Mouse (Mus musculus): ENCODE data around the gene Fmo3. TPM values are rescaled to one million over a fixed set of nuclear protein-coding genes. Genes with fewer than 3 reads are reported as not detected.

Fmo3 gene
- not detected in 2 replicates for polyA plus RNA-seq (2015; fragmentation: Nextera tagmentation; extraction: Ambion mirVana)

GRCm38 (mm10) chr1:162984428-162984827, at the start of gene Fmo3:
TSS of gene Fmo3 (minus strand) at chr1:162984528.
- Histone ChIP-seq H3K9me3 (replicated peaks) (no peaks in the 10 kb centered on the region), H3K36me3 (ENCODE audit: poor library complexity, severe bottlenecking) (no peaks in the 10 kb centered on the region), H3K9ac (no peak within 1 kb of the TSS), H3K4me2 (no peak within 1 kb of the TSS), H3K27ac (no peak within 1 kb of the TSS), H3K4me1 (no peaks in the 10 kb centered on the region), H3K4me3 (no peak within 1 kb of the TSS), H3K27me3 (no peaks in the 10 kb centered on the region)
- 74% methylated on average over 1 of the region's 1 CpGs for WGBS
- no peak for ATAC-seq

GRCm38 (mm10) chr1:163023075-163023474, 38.7 kb upstream of the Fmo3 start:
- no peak overlapping the region for H3K27ac ChIP-seq
- no peaks in the 10 kb centered on the region for H3K36me3 ChIP-seq (ENCODE audit: poor library complexity, severe bottlenecking)
- no peak overlapping the region for H3K4me3 ChIP-seq
- H3K4me2 ChIP-seq = no peak overlapping the region
- ATAC-seq = no peak
- no peaks in the 10 kb centered on the region for H3K27me3 ChIP-seq
- H3K4me1 ChIP-seq = no peaks in the 10 kb centered on the region
- H3K9me3 ChIP-seq (replicated peaks) = no peaks in the 10 kb centered on the region
- no peak overlapping the region for H3K9ac ChIP-seq

- H3K27me3 ChIP-seq = no peaks in the 10 kb centered on the region
- 70% methylated on average over 3 of the region's 3 CpGs for WGBS
- H3K27ac ChIP-seq = no peak overlapping the region
- ATAC-seq = no peak
- H3K4me1 ChIP-seq = no peaks in the 10 kb centered on the region
- H3K36me3 ChIP-seq (ENCODE audit: poor library complexity, severe bottlenecking) = no peaks in the 10 kb centered on the region
- H3K9me3 ChIP-seq (replicated peaks) = no peaks in the 10 kb centered on the region
- no peak overlapping the region for H3K4me2 ChIP-seq
- H3K9ac ChIP-seq = no peak overlapping the region
- no peak overlapping the region for H3K4me3 ChIP-seq
Observed at GRCm38 (mm10) chr1:163009220-163009619, 24.9 kb upstream of the Fmo3 start.

GRCm38 (mm10) chr1:163003496-163003895, 19.2 kb upstream of the Fmo3 start:
- Histone ChIP-seq H3K4me2 (no peak overlapping the region), H3K9ac (no peak overlapping the region), H3K27ac (no peak overlapping the region), H3K4me3 (no peak overlapping the region), H3K4me1 (no peaks in the 10 kb centered on the region), H3K36me3 (ENCODE audit: poor library complexity, severe bottlenecking) (no peaks in the 10 kb centered on the region), H3K27me3 (no peaks in the 10 kb centered on the region), H3K9me3 (replicated peaks) (no peaks in the 10 kb centered on the region)
- WGBS = 91% methylated on average over 2 of the region's 2 CpGs
- no peak for ATAC-seq

GRCm38 (mm10) chr1:163001271-163001829, 17.0 kb upstream of the Fmo3 start:
- Histone ChIP-seq H3K36me3 (ENCODE audit: poor library complexity, severe bottlenecking) (no peaks in the 10 kb centered on the region), H3K27ac (no peak overlapping the region), H3K9ac (no peak overlapping the region), H3K9me3 (replicated peaks) (no peaks in the 10 kb centered on the region), H3K4me3 (no peak overlapping the region), H3K4me2 (no peak overlapping the region), H3K4me1 (no peaks in the 10 kb centered on the region), H3K27me3 (no peaks in the 10 kb centered on the region)
- ATAC-seq = no peak
- WGBS = 84% methylated on average over 4 of the region's 4 CpGs

- Histone ChIP-seq H3K4me1 (no peaks in the 10 kb centered on the region), H3K4me3 (no peak overlapping the region), H3K27ac (no peak overlapping the region), H3K27me3 (no peaks in the 10 kb centered on the region), H3K9me3 (replicated peaks) (no peaks in the 10 kb centered on the region), H3K36me3 (ENCODE audit: poor library complexity, severe bottlenecking) (no peaks in the 10 kb centered on the region), H3K4me2 (no peak overlapping the region), H3K9ac (no peak overlapping the region)
- 97% methylated on average over 3 of the region's 3 CpGs for WGBS
- no peak for ATAC-seq
Observed at GRCm38 (mm10) chr1:162987546-162987945, 3.2 kb upstream of the Fmo3 start.

GRCm38 (mm10) chr1:162986777-162987176, 2.4 kb upstream of the Fmo3 start:
- no peaks in the 10 kb centered on the region for H3K4me1 ChIP-seq
- no peak overlapping the region for H3K4me2 ChIP-seq
- no peak overlapping the region for H3K4me3 ChIP-seq
- no peak overlapping the region for H3K27ac ChIP-seq
- H3K9ac ChIP-seq = no peak overlapping the region
- no peak for ATAC-seq
- no peaks in the 10 kb centered on the region for H3K9me3 ChIP-seq (replicated peaks)
- no peaks in the 10 kb centered on the region for H3K27me3 ChIP-seq
- no peaks in the 10 kb centered on the region for H3K36me3 ChIP-seq (ENCODE audit: poor library complexity, severe bottlenecking)
- WGBS = 85% methylated on average over 1 of the region's 1 CpGs

- no peak overlapping the region for H3K4me3 ChIP-seq
- no peaks in the 10 kb centered on the region for H3K27me3 ChIP-seq
- H3K9me3 ChIP-seq (replicated peaks) = no peaks in the 10 kb centered on the region
- H3K9ac ChIP-seq = no peak overlapping the region
- no peaks in the 10 kb centered on the region for H3K4me1 ChIP-seq
- no peak overlapping the region for H3K27ac ChIP-seq
- ATAC-seq = no peak
- WGBS = 90% methylated on average over 2 of the region's 2 CpGs
- H3K36me3 ChIP-seq (ENCODE audit: poor library complexity, severe bottlenecking) = no peaks in the 10 kb centered on the region
- no peak overlapping the region for H3K4me2 ChIP-seq
Observed at GRCm38 (mm10) chr1:162986121-162986748, 1.9 kb upstream of the Fmo3 start.

- ATAC-seq = no peak
- H3K36me3 ChIP-seq (ENCODE audit: poor library complexity, severe bottlenecking) = no peaks in the 10 kb centered on the region
- WGBS = 74% methylated on average over 2 of the region's 2 CpGs
- H3K4me1 ChIP-seq = no peaks in the 10 kb centered on the region
- no peak overlapping the region for H3K4me2 ChIP-seq
- no peak overlapping the region for H3K4me3 ChIP-seq
- H3K27ac ChIP-seq = no peak overlapping the region
- no peak overlapping the region for H3K9ac ChIP-seq
- H3K9me3 ChIP-seq (replicated peaks) = no peaks in the 10 kb centered on the region
- H3K27me3 ChIP-seq = no peaks in the 10 kb centered on the region
Observed at GRCm38 (mm10) chr1:162963556-162963955, 20.8 kb downstream of the Fmo3 start.

- Histone ChIP-seq H3K4me3 (no peak overlapping the region), H3K27ac (no peak overlapping the region), H3K27me3 (no peaks in the 10 kb centered on the region), H3K4me1 (no peaks in the 10 kb centered on the region), H3K4me2 (no peak overlapping the region), H3K9me3 (replicated peaks) (no peaks in the 10 kb centered on the region), H3K36me3 (ENCODE audit: poor library complexity, severe bottlenecking) (no peaks in the 10 kb centered on the region), H3K9ac (no peak overlapping the region)
- ATAC-seq = no peak
- whole genome bisulfite sequencing = 93% methylated on average over 1 of the region's 1 CpGs
Observed at GRCm38 (mm10) chr1:162957422-162957821, 26.9 kb downstream of the Fmo3 start.

- H3K4me2 ChIP-seq = no peak overlapping the region
- no peak overlapping the region for H3K4me3 ChIP-seq
- H3K27me3 ChIP-seq = no peaks in the 10 kb centered on the region
- H3K9ac ChIP-seq = no peak overlapping the region
- no peak for ATAC-seq
- H3K9me3 ChIP-seq (replicated peaks) = no peaks in the 10 kb centered on the region
- H3K36me3 ChIP-seq (ENCODE audit: poor library complexity, severe bottlenecking) = no peaks in the 10 kb centered on the region
- 63% methylated on average over 2 of the region's 2 CpGs for WGBS
- H3K4me1 ChIP-seq = no peaks in the 10 kb centered on the region
- H3K27ac ChIP-seq = no peak overlapping the region
Observed at GRCm38 (mm10) chr1:162953079-162953478, 31.2 kb downstream of the Fmo3 start.

- 100% methylated on average over 1 of the region's 1 CpGs for WGBS
- Histone ChIP-seq H3K4me1 (no peaks in the 10 kb centered on the region), H3K4me3 (no peak overlapping the region), H3K4me2 (no peak overlapping the region), H3K9me3 (replicated peaks) (no peaks in the 10 kb centered on the region), H3K9ac (no peak overlapping the region), H3K36me3 (ENCODE audit: poor library complexity, severe bottlenecking) (no peaks in the 10 kb centered on the region), H3K27me3 (no peaks in the 10 kb centered on the region), H3K27ac (no peak overlapping the region)
- ATAC-seq = no peak
Observed at GRCm38 (mm10) chr1:162949763-162950162, 34.6 kb downstream of the Fmo3 start.

GRCm38 (mm10) chr1:162947934-162948333, 36.4 kb downstream of the Fmo3 start:
- no peaks in the 10 kb centered on the region for H3K9me3 ChIP-seq (replicated peaks)
- no peak overlapping the region for H3K4me3 ChIP-seq
- no peak overlapping the region for H3K9ac ChIP-seq
- 89% methylated on average over 6 of the region's 6 CpGs for WGBS
- H3K36me3 ChIP-seq (ENCODE audit: poor library complexity, severe bottlenecking) = no peaks in the 10 kb centered on the region
- no peak overlapping the region for H3K4me2 ChIP-seq
- no peaks in the 10 kb centered on the region for H3K4me1 ChIP-seq
- no peaks in the 10 kb centered on the region for H3K27me3 ChIP-seq
- ATAC-seq = no peak; the same call in 1 of the 2 replicates
- H3K27ac ChIP-seq = no peak overlapping the region
